Mouse (Mus musculus): ENCODE data around the gene Arih1. TPM values are rescaled to one million over a fixed set of nuclear protein-coding genes. Genes with fewer than 3 reads are reported as not detected.

The Arih1 gene
- polyA plus RNA-seq, 1 experiment from 2014 or later, result 25.3 TPM

DNA sequence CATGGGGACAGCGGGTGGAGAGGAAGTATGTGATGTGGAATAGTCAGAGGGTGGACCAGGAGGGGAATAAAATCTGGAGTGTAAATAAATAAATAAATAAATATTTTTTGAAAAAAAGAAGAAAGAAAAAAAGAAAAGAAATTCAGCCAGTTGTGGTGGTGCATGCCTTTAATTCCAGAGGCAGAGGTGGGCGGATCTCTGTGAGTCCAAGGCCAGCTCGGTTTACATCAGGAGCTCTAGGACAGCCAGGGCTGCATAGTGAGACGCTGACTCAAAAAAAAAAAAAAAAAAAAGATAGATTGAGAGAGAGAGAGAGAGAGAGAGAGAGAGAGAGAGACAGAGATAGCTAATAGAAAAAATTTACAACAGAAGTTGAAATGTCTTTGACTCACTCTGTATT is 26.0 kb upstream of the Arih1 start:
- Histone ChIP-seq H3K9ac (replicated peaks) (no peak overlapping the region), H3K4me1 (replicated peaks) (peaks cover 6% of the 10 kb centered on the region), H3K4me2 (no peak overlapping the region), H3K4me3 (replicated peaks) (no peak overlapping the region), H3K27ac (no peak overlapping the region), H3K9me3 (no peaks in the 10 kb centered on the region), H3K36me3 (no peaks in the 10 kb centered on the region), H3K27me3 (no peaks in the 10 kb centered on the region; the same call in 1 of the 2 replicates)
- WGBS, result 42% methylated on average over 4 of the region's 4 CpGs
- no peak for ATAC-seq (ENCODE audit: insufficient number of reproducible peaks, insufficient read depth, low FRiP score, low TSS enrichment, low read depth)

DNA sequence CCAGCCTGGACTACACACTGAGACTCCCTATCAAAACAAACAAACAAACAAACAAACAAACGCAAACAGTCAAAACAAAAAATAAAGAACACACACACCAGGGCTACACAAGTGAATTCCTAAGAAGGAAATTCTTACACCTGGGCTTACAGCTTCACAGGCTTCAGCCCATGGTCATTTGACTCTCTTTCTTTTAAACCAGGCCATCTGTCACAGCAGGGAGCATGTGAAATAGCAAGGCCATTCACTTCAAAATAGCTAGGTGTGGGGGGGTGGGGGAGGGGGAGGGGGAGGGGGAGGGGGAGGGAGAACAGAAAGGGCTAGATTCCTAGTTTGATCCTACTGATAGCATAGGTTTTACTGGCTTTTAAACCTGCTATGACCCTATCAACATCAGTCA is 21.7 kb upstream of the Arih1 start:
- no peak overlapping the region for H3K4me2 ChIP-seq
- H3K27me3 ChIP-seq, result no peaks in the 10 kb centered on the region
- no peaks in the 10 kb centered on the region for H3K4me1 ChIP-seq (replicated peaks)
- H3K9me3 ChIP-seq, result no peaks in the 10 kb centered on the region
- H3K9ac ChIP-seq (replicated peaks), result no peak overlapping the region
- no peak overlapping the region for H3K4me3 ChIP-seq (replicated peaks)
- ATAC-seq (ENCODE audit: insufficient number of reproducible peaks, insufficient read depth, low FRiP score, low TSS enrichment, low read depth), result no peak
- H3K27ac ChIP-seq, result no peak overlapping the region
- H3K36me3 ChIP-seq, result no peaks in the 10 kb centered on the region
- WGBS, result 66% methylated on average over 1 of the region's 1 CpGs

DNA sequence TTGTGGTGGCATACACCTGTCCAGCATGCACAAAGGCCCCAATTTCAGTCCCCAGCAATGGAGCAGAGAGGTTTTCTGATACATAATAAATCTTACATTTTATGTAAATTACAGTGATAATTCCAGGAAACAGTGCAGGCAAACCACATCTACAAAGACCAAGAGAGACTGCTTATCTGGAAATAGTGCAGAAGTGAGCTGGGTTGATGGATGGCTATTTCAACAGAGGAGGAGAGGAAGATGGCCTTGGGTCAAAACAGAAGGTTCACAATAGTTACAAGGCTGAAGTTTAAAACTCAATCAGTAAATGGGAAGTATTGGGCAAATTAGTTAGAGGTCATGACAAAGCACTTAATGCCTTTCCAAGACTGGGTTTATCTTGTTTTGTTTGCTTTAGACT is 913 bp upstream of the Arih1 start:
- Histone ChIP-seq H3K9ac (replicated peaks) (peak overlapping the region; percentile 99; the same call in 1 of the 2 replicates), H3K27me3 (no peaks in the 10 kb centered on the region), H3K9me3 (no peaks in the 10 kb centered on the region), H3K4me1 (replicated peaks) (peaks cover 10% of the 10 kb centered on the region; the same call in 1 of the 2 replicates), H3K4me2 (peak overlapping the region; percentile 87), H3K36me3 (0 out of 2 replicates have a peak, but pooled peaks cover 6% of the 10 kb centered on the region), H3K4me3 (replicated peaks) (peak overlapping the region; percentile 99), H3K27ac (peak overlapping the region; percentile 100; the same call in 1 of the 2 replicates)
- no peak for ATAC-seq (ENCODE audit: insufficient number of reproducible peaks, insufficient read depth, low FRiP score, low TSS enrichment, low read depth)

DNA sequence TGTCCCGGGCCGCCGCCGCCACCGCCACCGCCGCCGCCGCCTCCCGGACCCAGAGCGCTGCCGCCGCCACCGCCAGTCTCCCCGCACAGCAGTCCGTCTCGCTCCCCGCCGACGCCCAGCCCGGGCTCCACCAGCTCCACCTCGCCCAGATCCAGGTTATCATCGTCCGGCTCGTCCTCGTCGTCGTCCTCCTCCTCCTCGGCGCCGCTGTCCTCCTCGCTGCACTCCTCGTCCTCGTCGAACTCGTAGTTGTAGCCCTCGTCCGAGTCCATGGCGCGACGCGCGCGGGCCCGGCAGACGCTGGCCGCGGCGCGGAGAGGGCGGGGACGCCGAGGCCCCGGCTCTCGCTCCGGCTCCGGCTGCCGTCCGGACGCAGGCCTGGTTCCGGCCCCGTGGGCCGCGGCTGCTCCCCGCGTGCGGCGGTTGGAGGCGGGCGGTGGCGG is 321 bp downstream of the Arih1 start:
- Histone ChIP-seq H3K27me3 (no peaks in the 10 kb centered on the region), H3K9ac (replicated peaks) (peak overlapping the region; percentile 99), H3K9me3 (no peaks in the 10 kb centered on the region), H3K27ac (peak overlapping the region; percentile 100), H3K4me3 (replicated peaks) (peak overlapping the region; percentile 99), H3K36me3 (0 out of 2 replicates have a peak, but pooled peaks cover 12% of the 10 kb centered on the region), H3K4me2 (peak overlapping the region; percentile 87), H3K4me1 (replicated peaks) (peaks cover 10% of the 10 kb centered on the region; the same call in 1 of the 2 replicates)
- peak; percentile 67 for ATAC-seq (ENCODE audit: insufficient number of reproducible peaks, insufficient read depth, low FRiP score, low TSS enrichment, low read depth)
- WGBS, result under 1% methylated on average over 51 of the region's 71 CpGs

DNA sequence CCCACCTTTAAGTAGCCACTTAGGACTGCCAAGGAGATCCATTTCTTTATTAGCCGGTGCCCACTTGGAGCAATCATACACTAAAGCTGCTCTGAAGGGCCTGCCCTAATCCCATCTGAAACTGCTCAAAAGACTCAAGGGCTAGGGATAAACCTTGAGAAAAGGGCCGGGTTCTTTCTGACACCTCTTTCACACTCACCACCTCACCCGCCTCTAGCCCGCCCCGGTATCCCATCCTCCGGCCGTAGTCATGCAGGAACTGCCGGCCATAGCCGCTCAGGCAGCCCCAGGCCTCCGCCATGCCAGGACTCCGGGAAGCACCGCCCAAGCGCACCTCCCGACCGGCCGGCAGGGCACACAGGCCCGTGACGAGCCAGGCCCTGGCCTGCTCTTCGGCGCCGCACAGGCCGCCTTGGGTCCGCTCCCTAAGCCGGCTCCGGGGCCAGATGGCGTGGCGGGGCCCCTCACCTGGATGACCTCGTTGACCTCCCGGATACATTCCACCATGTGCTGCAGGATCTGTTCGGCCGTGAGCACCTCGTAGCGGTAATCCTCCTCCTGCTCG is 825 bp downstream of the Arih1 start:
- H3K9me3 ChIP-seq, result no peaks in the 10 kb centered on the region
- H3K27ac ChIP-seq, result peak overlapping the region; percentile 100
- peak overlapping the region; percentile 87 for H3K4me2 ChIP-seq
- H3K4me3 ChIP-seq (replicated peaks), result peak overlapping the region; percentile 99
- H3K27me3 ChIP-seq, result no peaks in the 10 kb centered on the region
- H3K9ac ChIP-seq (replicated peaks), result peak overlapping the region; percentile 99
- peaks cover 10% of the 10 kb centered on the region; the same call in 1 of the 2 replicates for H3K4me1 ChIP-seq (replicated peaks)
- H3K36me3 ChIP-seq, result 0 out of 2 replicates have a peak, but pooled peaks cover 12% of the 10 kb centered on the region
- 0% methylated on average over 34 of the region's 34 CpGs for WGBS
- ATAC-seq (ENCODE audit: insufficient number of reproducible peaks, insufficient read depth, low FRiP score, low TSS enrichment, low read depth), result peak; percentile 33; the same call in 1 of the 2 replicates

DNA sequence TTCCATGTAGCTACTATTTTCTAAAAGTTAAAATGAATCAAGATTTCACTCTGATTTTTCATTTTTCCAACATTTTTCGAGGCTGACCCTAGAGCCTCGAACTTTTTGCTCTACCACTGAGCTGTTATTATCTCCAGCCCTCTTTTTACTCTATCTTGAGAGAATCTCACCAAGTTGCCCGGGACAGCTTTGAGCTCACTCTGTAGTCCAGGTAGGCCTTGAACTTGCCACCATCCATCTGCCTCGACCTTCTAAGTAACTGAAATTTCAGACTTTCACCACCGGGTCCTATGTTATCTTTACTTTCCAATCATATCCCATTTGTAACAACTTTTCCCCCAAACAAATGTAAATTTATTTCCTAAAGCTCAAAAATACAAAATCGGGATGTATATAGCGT is 1.7 kb downstream of the Arih1 start:
- 21% methylated on average over 7 of the region's 7 CpGs for WGBS
- Histone ChIP-seq H3K27ac (no peak overlapping the region), H3K9ac (replicated peaks) (peak overlapping the region; percentile 99)

DNA sequence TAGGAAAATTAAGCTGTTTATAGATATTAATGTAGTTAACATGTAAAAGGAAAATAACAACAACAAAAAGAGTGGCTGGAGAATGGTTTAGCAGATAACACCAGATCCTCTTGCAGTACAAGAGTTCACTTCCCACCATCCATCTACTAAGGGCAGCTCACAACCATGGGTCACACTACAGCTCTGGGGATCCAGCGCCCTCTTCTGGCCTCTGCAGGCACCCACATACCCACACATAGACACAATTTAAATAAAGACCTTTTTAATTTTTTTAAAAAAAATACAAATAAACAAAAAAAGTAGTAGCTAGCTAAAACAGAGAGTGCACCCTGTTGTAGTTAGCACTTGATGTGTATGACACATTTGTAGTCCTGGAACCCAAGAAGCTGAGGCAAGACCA is 4.0 kb downstream of the Arih1 start:
- 33% methylated on average over 1 of the region's 1 CpGs for WGBS
- no peak overlapping the region for H3K4me3 ChIP-seq (replicated peaks)
- H3K9me3 ChIP-seq, result no peaks in the 10 kb centered on the region

More for the DNA sequence above, 1.7 kb downstream of the Arih1 start:
- no peak for ATAC-seq (ENCODE audit: insufficient number of reproducible peaks, insufficient read depth, low FRiP score, low TSS enrichment, low read depth)
- Histone ChIP-seq H3K27me3 (no peaks in the 10 kb centered on the region), H3K4me2 (peak overlapping the region; percentile 87), H3K4me1 (replicated peaks) (peaks cover 12% of the 10 kb centered on the region), H3K36me3 (peaks cover 15% of the 10 kb centered on the region; the same call in 1 of the 2 replicates), H3K4me3 (replicated peaks) (peak overlapping the region; percentile 99), H3K9me3 (no peaks in the 10 kb centered on the region)

DNA sequence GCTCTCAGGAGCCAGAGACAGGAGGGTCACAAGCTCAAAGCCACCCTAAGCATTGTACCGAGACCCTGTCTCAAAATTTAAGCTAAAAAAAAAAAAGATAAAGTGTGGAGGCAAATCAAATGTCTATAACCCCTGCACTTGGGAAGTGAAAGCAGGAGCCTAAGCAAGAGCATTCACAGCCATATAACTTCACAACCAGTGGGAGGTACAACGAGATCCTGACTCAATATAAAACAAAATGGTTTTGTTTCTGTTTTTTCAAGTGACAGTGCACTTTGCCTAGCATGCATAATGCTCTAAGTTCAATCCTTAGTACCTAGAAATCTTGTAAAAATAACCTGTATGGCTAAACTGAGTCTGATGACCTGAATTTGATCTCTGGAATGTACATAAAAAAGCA is 9.8 kb downstream of the Arih1 start:
- Histone ChIP-seq H3K36me3 (peaks cover 30% of the 10 kb centered on the region), H3K4me3 (replicated peaks) (no peak overlapping the region), H3K27ac (no peak overlapping the region), H3K4me2 (no peak overlapping the region), H3K9ac (replicated peaks) (no peak overlapping the region), H3K4me1 (replicated peaks) (peaks cover 11% of the 10 kb centered on the region), H3K9me3 (no peaks in the 10 kb centered on the region), H3K27me3 (no peaks in the 10 kb centered on the region)
- WGBS, result 85% methylated on average over 2 of the region's 2 CpGs
- ATAC-seq (ENCODE audit: insufficient number of reproducible peaks, insufficient read depth, low FRiP score, low TSS enrichment, low read depth), result no peak

More for the DNA sequence above, 4.0 kb downstream of the Arih1 start:
- no peak overlapping the region for H3K9ac ChIP-seq (replicated peaks)
- H3K4me2 ChIP-seq, result no peak overlapping the region
- ATAC-seq (ENCODE audit: insufficient number of reproducible peaks, insufficient read depth, low FRiP score, low TSS enrichment, low read depth), result no peak
- H3K27me3 ChIP-seq, result no peaks in the 10 kb centered on the region
- H3K36me3 ChIP-seq, result peaks cover 17% of the 10 kb centered on the region; the same call in 1 of the 2 replicates
- H3K4me1 ChIP-seq (replicated peaks), result peaks cover 16% of the 10 kb centered on the region
- H3K27ac ChIP-seq, result no peak overlapping the region

DNA sequence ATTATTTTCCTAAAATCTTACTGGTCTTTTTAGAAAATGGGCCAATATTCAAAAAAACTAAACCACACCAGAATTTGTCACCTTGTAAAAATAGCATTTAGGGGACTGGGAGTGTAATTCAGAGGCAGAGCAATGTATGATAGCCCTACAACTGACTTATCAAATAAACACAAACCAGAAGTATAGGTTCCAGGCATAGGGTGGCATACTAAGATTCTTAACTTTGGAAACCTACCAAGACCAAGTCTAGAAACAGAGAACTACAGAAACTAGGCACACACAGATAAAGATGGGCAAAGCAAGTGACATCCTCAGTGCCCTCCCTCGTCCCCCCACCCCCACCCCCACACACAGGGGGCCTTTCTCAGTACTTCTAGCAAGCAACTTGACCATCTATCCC is 11.6 kb downstream of the Arih1 start:
- H3K9ac ChIP-seq (replicated peaks), result no peak overlapping the region
- H3K4me2 ChIP-seq, result no peak overlapping the region
- no peaks in the 10 kb centered on the region for H3K9me3 ChIP-seq
- H3K4me1 ChIP-seq (replicated peaks), result peaks cover 10% of the 10 kb centered on the region
- H3K36me3 ChIP-seq, result peaks cover 33% of the 10 kb centered on the region
- H3K4me3 ChIP-seq (replicated peaks), result no peak overlapping the region
- no peaks in the 10 kb centered on the region for H3K27me3 ChIP-seq
- 100% methylated on average over 1 of the region's 1 CpGs for WGBS
- no peak for ATAC-seq (ENCODE audit: insufficient number of reproducible peaks, insufficient read depth, low FRiP score, low TSS enrichment, low read depth)
- H3K27ac ChIP-seq, result no peak overlapping the region

DNA sequence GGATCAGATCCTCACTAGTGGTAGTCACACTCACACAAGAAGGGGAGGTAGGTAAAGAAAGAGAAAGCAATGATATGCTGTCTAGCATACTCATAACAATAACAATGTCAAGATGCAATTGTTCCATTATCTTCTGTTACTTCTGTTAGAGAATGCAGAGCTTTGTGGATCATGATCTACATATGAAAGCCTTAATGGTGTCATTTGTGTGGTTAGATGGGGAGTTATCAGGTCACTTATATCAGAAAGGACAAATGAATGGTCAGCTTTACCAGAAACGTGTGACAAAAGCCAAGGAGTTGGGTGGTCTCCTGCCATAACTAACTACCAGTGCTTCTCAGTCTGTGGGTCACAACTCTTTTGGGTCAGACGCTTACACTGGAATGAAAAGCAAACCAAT is 13.2 kb downstream of the Arih1 start:
- Histone ChIP-seq H3K36me3 (peaks cover 30% of the 10 kb centered on the region), H3K9me3 (no peaks in the 10 kb centered on the region), H3K4me3 (replicated peaks) (no peak overlapping the region), H3K27ac (no peak overlapping the region), H3K9ac (replicated peaks) (no peak overlapping the region), H3K4me2 (no peak overlapping the region), H3K4me1 (replicated peaks) (peaks cover 5% of the 10 kb centered on the region), H3K27me3 (no peaks in the 10 kb centered on the region)
- ATAC-seq (ENCODE audit: insufficient number of reproducible peaks, insufficient read depth, low FRiP score, low TSS enrichment, low read depth), result no peak
- 85% methylated on average over 2 of the region's 2 CpGs for WGBS

DNA sequence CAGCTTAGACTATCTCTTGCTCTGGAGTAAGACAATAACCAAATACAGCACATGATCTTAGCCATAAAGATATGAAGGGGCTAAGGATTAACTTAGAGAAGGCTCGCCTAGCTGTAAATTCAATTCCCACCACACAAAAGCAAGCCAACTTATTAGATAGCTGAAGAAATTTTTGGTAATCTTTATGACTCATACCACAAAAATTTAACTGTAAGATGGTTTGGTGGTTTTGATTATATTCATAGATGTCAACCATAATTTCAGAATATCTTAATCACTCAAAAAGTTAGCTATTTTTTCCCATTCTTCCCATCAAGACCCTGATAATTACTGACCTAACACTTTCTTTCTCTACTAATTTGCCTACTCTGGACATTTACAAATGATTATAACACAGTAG is 17.0 kb downstream of the Arih1 start:
- ATAC-seq (ENCODE audit: insufficient number of reproducible peaks, insufficient read depth, low FRiP score, low TSS enrichment, low read depth), result no peak
- H3K9ac ChIP-seq (replicated peaks), result no peak overlapping the region
- 95% methylated on average over 1 of the region's 1 CpGs for WGBS
- no peak overlapping the region for H3K4me2 ChIP-seq
- peaks cover 21% of the 10 kb centered on the region for H3K36me3 ChIP-seq
- H3K4me1 ChIP-seq (replicated peaks), result no peaks in the 10 kb centered on the region
- H3K27ac ChIP-seq, result no peak overlapping the region
- H3K27me3 ChIP-seq, result no peaks in the 10 kb centered on the region
- H3K4me3 ChIP-seq (replicated peaks), result no peak overlapping the region
- no peaks in the 10 kb centered on the region for H3K9me3 ChIP-seq

DNA sequence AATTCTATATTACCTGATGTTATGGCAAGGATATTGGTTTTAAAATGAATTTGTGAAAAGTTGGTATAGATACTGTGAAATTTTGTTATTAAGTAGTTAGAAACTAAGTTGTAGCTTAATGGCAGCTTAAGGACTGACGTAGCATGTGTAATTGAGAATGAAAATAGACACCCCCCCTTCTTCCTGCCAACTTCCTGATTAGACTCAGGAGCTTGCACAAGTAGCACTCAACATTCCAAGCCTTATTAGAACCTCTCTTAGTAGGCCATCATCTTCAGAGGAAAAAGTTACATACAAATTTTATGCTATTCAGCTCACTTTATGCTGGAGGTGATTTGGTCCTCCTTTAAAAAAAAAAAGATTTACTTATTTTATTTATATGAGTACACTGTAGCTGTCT is 22.1 kb downstream of the Arih1 start:
- H3K27me3 ChIP-seq, result no peaks in the 10 kb centered on the region
- 79% methylated on average over 1 of the region's 1 CpGs for WGBS
- H3K4me1 ChIP-seq (replicated peaks), result 0 out of 2 replicates have a peak, but pooled peaks cover 4% of the 10 kb centered on the region
- no peak for ATAC-seq (ENCODE audit: insufficient number of reproducible peaks, insufficient read depth, low FRiP score, low TSS enrichment, low read depth)
- H3K4me2 ChIP-seq, result no peak overlapping the region
- no peaks in the 10 kb centered on the region for H3K9me3 ChIP-seq
- no peak overlapping the region for H3K9ac ChIP-seq (replicated peaks)
- H3K4me3 ChIP-seq (replicated peaks), result no peak overlapping the region
- H3K27ac ChIP-seq, result no peak overlapping the region
- H3K36me3 ChIP-seq, result no peaks in the 10 kb centered on the region
